Mouse (Mus musculus): ENCODE results near the gene Cd93. TPM values are rescaled to one million over a fixed set of nuclear protein-coding genes. Genes with fewer than 3 reads are reported as not detected.

Cd93 gene
- polyA plus RNA-seq, 1 experiment, result 0.07 TPM

DNA sequence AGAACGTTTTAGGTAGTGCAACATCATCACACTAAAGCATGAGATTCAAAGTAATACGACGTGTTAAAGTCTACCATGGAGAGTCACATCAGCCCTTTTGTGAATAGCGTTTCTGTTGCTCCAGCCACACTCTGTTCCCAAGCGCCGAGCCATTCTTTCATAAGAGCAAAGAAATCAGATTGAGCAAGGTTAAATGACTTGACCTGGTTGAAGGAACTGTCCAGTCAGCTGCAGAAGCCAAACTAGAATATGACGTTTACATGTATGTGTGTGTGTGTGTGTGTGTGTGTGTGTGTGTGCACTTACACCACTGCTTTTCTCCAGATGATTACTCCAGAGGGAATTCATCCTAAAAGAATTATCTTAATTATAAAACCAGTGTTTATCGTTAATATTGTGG lies 37.0 kb upstream of the Cd93 start:
- Histone ChIP-seq H3K79me3 (ENCODE audit: low read depth) (no peaks in the 10 kb centered on the region), H3K4me3 (ENCODE audit: insufficient read depth, poor library complexity, severe bottlenecking) (no peak overlapping the region), H3K27me3 (ENCODE audit: control insufficient read depth, insufficient read depth, insufficient read length) (no peaks in the 10 kb centered on the region), H3ac (ENCODE audit: control insufficient read depth, insufficient read length, low read depth) (no peak overlapping the region), H3K36me3 (ENCODE audit: control insufficient read depth, insufficient read depth) (no peaks in the 10 kb centered on the region), H3K79me2 (ENCODE audit: control insufficient read depth, insufficient read depth) (no peaks in the 10 kb centered on the region)
- no peak for TF ChIP-seq CEBPB (IDR thresholded peaks at IDR 0.05; ENCODE audit: low read depth)
- TF ChIP-seq MYOD1 (IDR thresholded peaks at IDR 0.05; ENCODE audit: control insufficient read depth, insufficient read length, low read depth), result no peak
- TF ChIP-seq FOSL1 (IDR thresholded peaks at IDR 0.05; ENCODE audit: insufficient read depth, low read length, poor library complexity, severe bottlenecking), result no peak
- no peak for TF ChIP-seq USF1 (IDR thresholded peaks at IDR 0.05; ENCODE audit: low read depth)
- TF ChIP-seq MAX (IDR thresholded peaks at IDR 0.05), result no peak
- no peak for TF ChIP-seq MYOG (IDR thresholded peaks at IDR 0.05; ENCODE audit: control insufficient read depth, extremely low read depth, insufficient read length)
- no peak for TF ChIP-seq CTCF (IDR thresholded peaks at IDR 0.05; ENCODE audit: control insufficient read depth, insufficient read depth, insufficient read length)

- TF ChIP-seq USF1 (IDR thresholded peaks at IDR 0.05; ENCODE audit: low read depth) (no peak), FOSL1 (IDR thresholded peaks at IDR 0.05; ENCODE audit: insufficient read depth, low read length, poor library complexity, severe bottlenecking) (peak; percentile 41), CEBPB (IDR thresholded peaks at IDR 0.05; ENCODE audit: low read depth) (peak; percentile 12), MYOD1 (IDR thresholded peaks at IDR 0.05; ENCODE audit: control insufficient read depth, insufficient read length, low read depth) (peak; percentile 75), MAX (IDR thresholded peaks at IDR 0.05) (no peak)
- Histone ChIP-seq H3ac (ENCODE audit: control insufficient read depth, insufficient read length, low read depth) (no peak overlapping the region), H3K27me3 (ENCODE audit: control insufficient read depth, insufficient read depth, insufficient read length) (no peaks in the 10 kb centered on the region), H3K79me2 (ENCODE audit: control insufficient read depth, insufficient read depth) (no peaks in the 10 kb centered on the region), H3K79me3 (ENCODE audit: low read depth) (no peaks in the 10 kb centered on the region), H3K36me3 (ENCODE audit: control insufficient read depth, insufficient read depth) (no peaks in the 10 kb centered on the region), H3K4me3 (ENCODE audit: insufficient read depth, poor library complexity, severe bottlenecking) (no peak overlapping the region)
Observed at GRCm38 (mm10) chr2:148478141-148478701, 34.9 kb upstream of the Cd93 start.

DNA sequence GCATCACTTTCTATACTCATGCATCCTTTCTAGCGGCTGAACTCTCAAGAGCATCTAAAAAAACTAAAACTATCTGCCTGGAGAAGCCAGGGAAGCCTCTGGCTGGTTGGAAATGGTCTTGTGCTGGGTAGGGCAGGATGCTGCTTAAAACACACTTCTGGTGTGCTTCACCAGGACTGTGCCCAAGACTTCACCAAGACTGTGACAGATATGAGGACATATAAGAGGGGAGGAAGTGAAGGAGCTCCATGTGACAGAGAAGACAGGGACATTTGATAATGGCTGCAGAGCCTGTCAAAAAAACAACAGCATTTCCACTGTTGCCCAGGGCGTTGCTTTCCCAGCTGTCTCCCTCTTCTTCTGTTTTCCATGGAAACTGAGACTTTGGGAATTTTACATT lies 34.0 kb upstream of the Cd93 start:
- Histone ChIP-seq H3K27me3 (ENCODE audit: control insufficient read depth, insufficient read depth, insufficient read length) (no peaks in the 10 kb centered on the region), H3ac (ENCODE audit: control insufficient read depth, insufficient read length, low read depth) (no peak overlapping the region)
- no peak for TF ChIP-seq MYOG (IDR thresholded peaks at IDR 0.05; ENCODE audit: control insufficient read depth, extremely low read depth, insufficient read length)
- TF ChIP-seq FOSL1 (IDR thresholded peaks at IDR 0.05; ENCODE audit: insufficient read depth, low read length, poor library complexity, severe bottlenecking), result no peak
- no peak for TF ChIP-seq USF1 (IDR thresholded peaks at IDR 0.05; ENCODE audit: low read depth)
- TF ChIP-seq CTCF (IDR thresholded peaks at IDR 0.05; ENCODE audit: control insufficient read depth, insufficient read depth, insufficient read length), result no peak
- TF ChIP-seq MAX (IDR thresholded peaks at IDR 0.05), result no peak
- no peak for TF ChIP-seq MYOD1 (IDR thresholded peaks at IDR 0.05; ENCODE audit: control insufficient read depth, insufficient read length, low read depth)
- TF ChIP-seq CEBPB (IDR thresholded peaks at IDR 0.05; ENCODE audit: low read depth), result no peak

GRCm38 (mm10) chr2:148476576-148476975 lies 33.2 kb upstream of the Cd93 start:
- H3ac ChIP-seq (ENCODE audit: control insufficient read depth, insufficient read length, low read depth), result no peak overlapping the region
- no peak overlapping the region for H3K4me3 ChIP-seq (ENCODE audit: insufficient read depth, poor library complexity, severe bottlenecking)
- H3K79me3 ChIP-seq (ENCODE audit: low read depth), result no peaks in the 10 kb centered on the region
- TF ChIP-seq CTCF (IDR thresholded peaks at IDR 0.05; ENCODE audit: control insufficient read depth, insufficient read depth, insufficient read length) (no peak), USF1 (IDR thresholded peaks at IDR 0.05; ENCODE audit: low read depth) (no peak), FOSL1 (IDR thresholded peaks at IDR 0.05; ENCODE audit: insufficient read depth, low read length, poor library complexity, severe bottlenecking) (no peak), MAX (IDR thresholded peaks at IDR 0.05) (no peak), CEBPB (IDR thresholded peaks at IDR 0.05; ENCODE audit: low read depth) (no peak), MYOG (IDR thresholded peaks at IDR 0.05; ENCODE audit: control insufficient read depth, extremely low read depth, insufficient read length) (no peak), MYOD1 (IDR thresholded peaks at IDR 0.05; ENCODE audit: control insufficient read depth, insufficient read length, low read depth) (no peak)
- H3K36me3 ChIP-seq (ENCODE audit: control insufficient read depth, insufficient read depth), result no peaks in the 10 kb centered on the region
- no peaks in the 10 kb centered on the region for H3K79me2 ChIP-seq (ENCODE audit: control insufficient read depth, insufficient read depth)
- H3K27me3 ChIP-seq (ENCODE audit: control insufficient read depth, insufficient read depth, insufficient read length), result no peaks in the 10 kb centered on the region

More for the DNA sequence above, 34.0 kb upstream of the Cd93 start:
- H3K36me3 ChIP-seq (ENCODE audit: control insufficient read depth, insufficient read depth), result no peaks in the 10 kb centered on the region
- H3K79me2 ChIP-seq (ENCODE audit: control insufficient read depth, insufficient read depth), result no peaks in the 10 kb centered on the region
- H3K4me3 ChIP-seq (ENCODE audit: insufficient read depth, poor library complexity, severe bottlenecking), result no peak overlapping the region
- H3K79me3 ChIP-seq (ENCODE audit: low read depth), result no peaks in the 10 kb centered on the region

DNA sequence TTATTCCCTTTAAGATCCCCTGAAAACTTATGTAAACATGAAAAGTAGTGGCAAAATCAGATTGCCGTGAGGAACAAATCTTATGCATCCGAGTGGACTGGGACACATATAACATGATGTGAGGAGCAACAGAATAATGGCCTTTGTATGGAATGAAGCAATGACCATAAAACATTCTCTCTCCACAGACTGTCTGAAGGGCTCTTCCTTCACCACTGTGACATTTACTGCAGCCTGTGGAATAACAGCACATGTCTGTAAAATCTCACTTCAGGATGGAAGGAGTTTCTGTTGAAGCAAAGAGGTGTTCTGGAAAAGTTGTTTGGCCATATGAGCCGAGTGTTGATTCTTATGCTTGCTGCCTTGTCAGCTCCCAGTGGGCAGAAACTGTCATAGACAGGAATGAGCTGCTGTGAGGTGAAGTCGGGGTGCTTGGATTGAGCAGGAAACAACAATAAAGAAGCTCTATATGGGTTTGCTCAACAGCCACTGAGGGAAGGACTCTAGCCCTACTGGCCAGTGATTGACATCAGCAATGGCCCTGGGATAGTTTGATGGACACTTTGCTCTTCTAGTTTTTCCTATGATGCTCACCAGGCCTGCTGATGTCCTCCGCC lies 32.6 kb upstream of the Cd93 start:
- Histone ChIP-seq H3K79me3 (ENCODE audit: low read depth) (no peaks in the 10 kb centered on the region), H3K4me3 (ENCODE audit: insufficient read depth, poor library complexity, severe bottlenecking) (no peak overlapping the region), H3K36me3 (ENCODE audit: control insufficient read depth, insufficient read depth) (no peaks in the 10 kb centered on the region), H3ac (ENCODE audit: control insufficient read depth, insufficient read length, low read depth) (no peak overlapping the region), H3K27me3 (ENCODE audit: control insufficient read depth, insufficient read depth, insufficient read length) (no peaks in the 10 kb centered on the region), H3K79me2 (ENCODE audit: control insufficient read depth, insufficient read depth) (no peaks in the 10 kb centered on the region)
- TF ChIP-seq MAX (IDR thresholded peaks at IDR 0.05) (no peak), MYOD1 (IDR thresholded peaks at IDR 0.05; ENCODE audit: control insufficient read depth, insufficient read length, low read depth) (no peak), MYOG (IDR thresholded peaks at IDR 0.05; ENCODE audit: control insufficient read depth, extremely low read depth, insufficient read length) (no peak), USF1 (IDR thresholded peaks at IDR 0.05; ENCODE audit: low read depth) (no peak), CEBPB (IDR thresholded peaks at IDR 0.05; ENCODE audit: low read depth) (no peak), FOSL1 (IDR thresholded peaks at IDR 0.05; ENCODE audit: insufficient read depth, low read length, poor library complexity, severe bottlenecking) (no peak), CTCF (IDR thresholded peaks at IDR 0.05; ENCODE audit: control insufficient read depth, insufficient read depth, insufficient read length) (no peak)

Measured in C2C12 (cell line).